Mouse (Mus musculus): ENCODE measurements at regions not wholly inside any gene's neighbourhood (a gene's known extent, or its start where the extent isn't known, plus 50 kb on each side); places are given as distances from the start of the nearest gene placed in this dataset.

DNA sequence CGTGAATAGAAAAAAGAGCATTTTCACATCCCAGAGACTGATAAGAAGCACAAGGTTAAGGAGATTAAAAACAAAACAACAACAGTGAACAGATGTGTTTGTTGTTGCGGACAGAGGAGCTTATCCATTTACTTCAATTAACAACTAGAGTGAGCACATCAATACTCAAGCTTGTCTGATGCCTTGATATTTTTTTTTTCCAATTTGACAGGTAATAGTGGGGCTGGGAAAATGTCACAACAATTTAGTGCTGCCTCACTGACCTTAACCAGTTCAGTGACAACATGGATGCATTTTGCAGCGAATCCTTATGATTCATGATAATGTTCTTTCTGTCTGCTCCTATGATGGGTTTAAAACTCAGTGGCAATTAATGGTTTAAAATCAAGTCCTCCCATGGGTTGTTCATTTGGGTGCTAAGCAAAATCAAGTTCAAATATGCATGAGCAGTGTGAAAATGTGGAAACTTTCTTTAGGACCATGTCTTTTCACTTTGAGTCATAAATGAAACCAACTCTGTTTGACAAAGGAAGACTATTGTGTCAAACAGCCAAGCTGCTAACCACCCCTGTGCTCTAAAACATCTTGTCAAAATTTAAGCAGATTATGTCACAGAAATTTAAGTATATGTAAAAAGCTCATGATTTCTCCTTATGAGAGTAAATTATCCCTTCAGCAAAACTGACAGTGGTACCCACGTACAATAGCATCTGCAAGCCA is 641.0 kb downstream of the Car8 start:
- ATAC-seq (ENCODE audit: low read depth): no peak
- 54% methylated on average over 4 of the region's 4 CpGs for WGBS (ENCODE audit: insufficient replicate concordance)
- Histone ChIP-seq H3K4me3 (ENCODE audit: low read depth, low read length) (no peak overlapping the region), H3K9ac (ENCODE audit: low read depth, low read length) (no peak overlapping the region), H3K27me3 (ENCODE audit: control insufficient read depth, insufficient read depth, low read depth, low read length) (no peaks in the 10 kb centered on the region), H3K4me2 (ENCODE audit: low read depth, low read length) (no peak overlapping the region), H3K4me1 (ENCODE audit: control insufficient read depth, low read depth, low read length) (no peaks in the 10 kb centered on the region), H3K9me3 (replicated peaks; ENCODE audit: control insufficient read depth, low read length) (no peaks in the 10 kb centered on the region), H3K27ac (ENCODE audit: low read length) (no peak overlapping the region), H3K36me3 (ENCODE audit: control insufficient read depth, insufficient read depth) (no peaks in the 10 kb centered on the region)

DNA sequence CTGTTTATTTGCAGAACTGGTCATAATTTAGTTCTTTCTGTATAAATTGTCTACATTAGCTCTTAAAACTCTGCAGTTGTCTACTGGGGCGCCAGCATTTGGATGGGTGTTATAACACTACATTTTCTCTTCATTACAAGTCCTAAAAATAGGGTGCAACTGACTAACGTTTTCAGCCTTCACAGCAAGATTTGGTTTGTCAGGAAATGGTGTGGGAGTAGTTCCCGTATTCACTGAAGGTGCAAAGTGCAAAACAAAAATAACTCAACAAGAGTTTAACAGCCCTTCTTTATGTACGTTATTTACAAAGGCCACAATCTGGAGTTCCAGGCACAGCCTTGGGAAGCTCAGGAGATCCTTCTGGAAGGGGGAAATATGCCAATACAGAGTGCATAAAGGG is 642.7 kb downstream of the Car8 start:
- no peak overlapping the region for H3K4me2 ChIP-seq (ENCODE audit: low read depth, low read length)
- no peaks in the 10 kb centered on the region for H3K27me3 ChIP-seq (ENCODE audit: control insufficient read depth, insufficient read depth, low read depth, low read length)
- H3K4me3 ChIP-seq (ENCODE audit: low read depth, low read length): no peak overlapping the region
- no peaks in the 10 kb centered on the region for H3K4me1 ChIP-seq (ENCODE audit: control insufficient read depth, low read depth, low read length)
- H3K9me3 ChIP-seq (replicated peaks; ENCODE audit: control insufficient read depth, low read length): no peaks in the 10 kb centered on the region
- WGBS (ENCODE audit: insufficient replicate concordance): 12% methylated on average over 4 of the region's 4 CpGs
- H3K9ac ChIP-seq (ENCODE audit: low read depth, low read length): no peak overlapping the region
- no peak overlapping the region for H3K27ac ChIP-seq (ENCODE audit: low read length)
- H3K36me3 ChIP-seq (ENCODE audit: control insufficient read depth, insufficient read depth): no peaks in the 10 kb centered on the region
- no peak for ATAC-seq (ENCODE audit: low read depth)

DNA sequence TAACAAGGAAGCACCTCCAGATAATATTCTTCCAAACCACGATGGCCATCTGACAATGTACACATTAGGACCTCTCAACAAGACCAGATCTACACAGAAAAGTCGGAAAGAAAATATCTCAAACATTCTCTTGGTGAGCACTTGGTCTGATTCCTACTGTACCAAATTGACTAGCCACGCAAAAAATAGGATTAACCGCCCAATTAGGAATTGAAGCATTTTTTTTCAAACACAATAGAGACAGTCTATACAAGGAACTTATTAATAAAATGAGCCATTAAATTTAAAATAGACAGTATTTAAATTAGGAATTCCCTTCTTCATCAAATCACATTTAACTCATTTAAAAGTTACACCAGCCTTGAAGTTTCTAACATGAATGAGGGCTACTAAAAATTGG is 655.0 kb downstream of the Car8 start:
- no peaks in the 10 kb centered on the region for H3K27me3 ChIP-seq (ENCODE audit: control insufficient read depth, insufficient read depth, low read depth, low read length)
- no peak overlapping the region for H3K4me3 ChIP-seq (ENCODE audit: low read depth, low read length)
- H3K27ac ChIP-seq (ENCODE audit: low read length): no peak overlapping the region
- H3K9ac ChIP-seq (ENCODE audit: low read depth, low read length): no peak overlapping the region
- no peaks in the 10 kb centered on the region for H3K9me3 ChIP-seq (replicated peaks; ENCODE audit: control insufficient read depth, low read length)
- no peaks in the 10 kb centered on the region for H3K36me3 ChIP-seq (ENCODE audit: control insufficient read depth, insufficient read depth)
- WGBS (ENCODE audit: insufficient replicate concordance): 59% methylated on average over 4 of the region's 4 CpGs
- H3K4me1 ChIP-seq (ENCODE audit: control insufficient read depth, low read depth, low read length): no peaks in the 10 kb centered on the region
- H3K4me2 ChIP-seq (ENCODE audit: low read depth, low read length): no peak overlapping the region
- ATAC-seq (ENCODE audit: low read depth): no peak

DNA sequence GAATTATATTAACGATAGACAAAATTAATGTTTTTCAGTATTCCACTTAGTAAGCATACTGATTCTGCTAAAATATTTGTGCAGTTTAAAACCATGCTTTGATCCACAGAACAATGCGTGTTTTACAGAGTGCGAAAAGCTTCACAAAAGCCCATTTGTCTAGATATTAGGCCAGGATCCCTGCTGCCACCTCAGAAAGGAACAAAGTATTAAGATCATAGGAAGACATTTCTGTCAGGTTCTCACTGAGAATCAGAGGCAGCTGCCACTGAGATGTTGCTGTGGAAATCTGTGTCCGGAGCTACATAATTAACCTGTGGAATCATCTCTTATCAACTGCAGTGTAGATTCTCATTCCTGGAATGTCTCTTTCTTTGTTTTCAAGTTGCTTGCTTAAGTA is 656.9 kb downstream of the Car8 start:
- Histone ChIP-seq H3K9ac (ENCODE audit: low read depth, low read length) (no peak overlapping the region), H3K9me3 (replicated peaks; ENCODE audit: control insufficient read depth, low read length) (no peaks in the 10 kb centered on the region), H3K36me3 (ENCODE audit: control insufficient read depth, insufficient read depth) (no peaks in the 10 kb centered on the region), H3K4me1 (ENCODE audit: control insufficient read depth, low read depth, low read length) (no peaks in the 10 kb centered on the region), H3K27ac (ENCODE audit: low read length) (no peak overlapping the region), H3K27me3 (ENCODE audit: control insufficient read depth, insufficient read depth, low read depth, low read length) (no peaks in the 10 kb centered on the region), H3K4me3 (ENCODE audit: low read depth, low read length) (no peak overlapping the region), H3K4me2 (ENCODE audit: low read depth, low read length) (no peak overlapping the region)
- 68% methylated on average over 4 of the region's 4 CpGs for WGBS (ENCODE audit: insufficient replicate concordance)
- ATAC-seq (ENCODE audit: low read depth): no peak

DNA sequence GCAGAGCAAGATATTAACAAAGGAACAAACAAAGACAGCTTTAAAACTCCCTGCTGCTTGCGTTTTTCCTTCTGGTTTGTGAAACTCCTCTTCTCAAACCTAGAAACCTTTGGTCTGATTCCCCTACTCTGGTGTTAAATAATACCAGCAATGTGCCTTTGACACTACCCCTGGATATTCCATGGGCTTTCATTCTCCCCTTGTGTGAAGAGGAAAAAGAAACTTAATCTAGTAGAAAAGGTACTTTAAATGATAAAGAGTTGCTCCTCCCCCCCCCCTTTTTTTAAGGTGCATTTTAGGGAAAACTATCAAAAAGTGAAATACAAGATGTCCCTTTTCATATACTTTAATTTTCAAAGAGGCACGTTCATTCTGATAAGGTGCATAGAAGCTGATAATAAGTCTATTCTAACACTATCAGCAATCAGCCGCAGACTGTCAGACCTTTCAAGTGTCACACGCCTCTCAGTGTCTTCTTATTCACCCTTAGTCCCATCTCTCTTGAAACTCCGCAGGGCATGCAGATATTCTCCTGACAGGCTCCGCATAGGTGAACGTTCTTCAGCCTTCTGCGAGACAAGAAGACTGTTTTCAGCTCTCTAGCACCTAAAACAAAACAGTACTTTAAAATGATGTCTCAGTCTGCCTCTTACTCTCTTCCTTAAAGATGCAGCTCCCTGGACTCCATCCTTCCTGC is 657.5 kb downstream of the Car8 start:
- ATAC-seq (ENCODE audit: low read depth): no peak
- H3K27ac ChIP-seq (ENCODE audit: low read length): no peak overlapping the region
- no peak overlapping the region for H3K4me2 ChIP-seq (ENCODE audit: low read depth, low read length)
- no peak overlapping the region for H3K9ac ChIP-seq (ENCODE audit: low read depth, low read length)
- H3K4me1 ChIP-seq (ENCODE audit: control insufficient read depth, low read depth, low read length): no peaks in the 10 kb centered on the region
- H3K36me3 ChIP-seq (ENCODE audit: control insufficient read depth, insufficient read depth): no peaks in the 10 kb centered on the region
- H3K4me3 ChIP-seq (ENCODE audit: low read depth, low read length): no peak overlapping the region
- H3K27me3 ChIP-seq (ENCODE audit: control insufficient read depth, insufficient read depth, low read depth, low read length): no peaks in the 10 kb centered on the region
- WGBS (ENCODE audit: insufficient replicate concordance): 44% methylated on average over 8 of the region's 8 CpGs
- no peaks in the 10 kb centered on the region for H3K9me3 ChIP-seq (replicated peaks; ENCODE audit: control insufficient read depth, low read length)

DNA sequence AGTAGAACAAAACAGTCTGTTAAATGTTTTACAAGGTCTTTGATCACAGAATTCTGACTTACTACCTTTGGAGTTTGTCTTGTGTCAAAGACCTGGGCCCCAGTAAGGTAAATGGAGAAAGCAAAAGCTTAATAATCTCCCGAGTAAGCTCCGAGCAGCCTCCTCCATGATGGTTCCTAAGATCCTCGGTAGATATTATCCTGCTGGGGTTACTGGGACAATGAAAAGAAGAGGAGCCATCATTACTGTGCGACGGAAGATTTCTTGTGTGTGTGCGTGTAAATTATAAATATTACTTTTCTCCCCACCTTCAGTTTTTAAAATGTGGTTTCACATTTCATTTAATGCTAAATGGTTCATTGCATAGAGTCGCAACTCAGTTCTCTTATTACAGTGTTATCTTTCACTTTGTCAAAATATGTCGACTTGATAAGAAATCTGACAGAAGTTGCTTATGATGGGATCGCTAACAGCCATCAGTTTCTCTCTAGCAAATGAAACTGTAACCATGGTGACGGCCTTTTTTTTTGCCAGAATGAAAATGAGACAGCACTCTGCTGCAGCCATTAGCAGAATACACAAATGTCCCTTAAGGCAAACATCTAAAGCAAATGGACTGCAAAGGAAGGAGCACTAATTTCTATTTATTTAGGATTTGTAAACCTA is 658.2 kb downstream of the Car8 start:
- Histone ChIP-seq H3K9ac (ENCODE audit: low read depth, low read length) (no peak overlapping the region), H3K36me3 (ENCODE audit: control insufficient read depth, insufficient read depth) (no peaks in the 10 kb centered on the region), H3K9me3 (replicated peaks; ENCODE audit: control insufficient read depth, low read length) (no peaks in the 10 kb centered on the region), H3K4me2 (ENCODE audit: low read depth, low read length) (no peak overlapping the region), H3K4me1 (ENCODE audit: control insufficient read depth, low read depth, low read length) (no peaks in the 10 kb centered on the region), H3K4me3 (ENCODE audit: low read depth, low read length) (no peak overlapping the region), H3K27me3 (ENCODE audit: control insufficient read depth, insufficient read depth, low read depth, low read length) (no peaks in the 10 kb centered on the region), H3K27ac (ENCODE audit: low read length) (no peak overlapping the region)
- WGBS (ENCODE audit: insufficient replicate concordance): 61% methylated on average over 10 of the region's 10 CpGs
- ATAC-seq (ENCODE audit: low read depth): no peak

DNA sequence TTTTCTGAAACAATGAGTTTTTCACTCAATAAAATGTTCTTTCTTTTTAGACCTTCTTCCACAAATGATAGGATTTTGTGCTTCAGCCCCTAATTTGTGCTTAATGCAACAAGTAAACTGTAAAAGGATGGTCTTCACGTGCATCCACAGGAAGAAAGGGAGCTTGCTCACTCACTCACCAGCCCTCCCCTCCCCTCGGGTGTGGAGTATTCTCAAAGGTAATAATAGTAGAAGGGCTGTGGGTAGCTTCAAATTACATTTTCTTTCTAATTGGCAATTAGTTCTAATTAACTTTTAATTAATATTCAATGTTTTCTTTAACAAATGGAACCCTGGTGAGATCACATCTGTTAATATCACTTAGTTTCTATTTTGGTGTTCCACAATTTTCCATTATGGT is 664.8 kb downstream of the Car8 start:
- Histone ChIP-seq H3K36me3 (ENCODE audit: control insufficient read depth, insufficient read depth) (no peaks in the 10 kb centered on the region), H3K27ac (ENCODE audit: low read length) (no peak overlapping the region), H3K4me2 (ENCODE audit: low read depth, low read length) (no peak overlapping the region), H3K9ac (ENCODE audit: low read depth, low read length) (no peak overlapping the region), H3K4me1 (ENCODE audit: control insufficient read depth, low read depth, low read length) (no peaks in the 10 kb centered on the region), H3K27me3 (ENCODE audit: control insufficient read depth, insufficient read depth, low read depth, low read length) (no peaks in the 10 kb centered on the region), H3K4me3 (ENCODE audit: low read depth, low read length) (no peak overlapping the region), H3K9me3 (replicated peaks; ENCODE audit: control insufficient read depth, low read length) (no peaks in the 10 kb centered on the region)
- 52% methylated on average over 2 of the region's 2 CpGs for WGBS (ENCODE audit: insufficient replicate concordance)
- ATAC-seq (ENCODE audit: low read depth): no peak

DNA sequence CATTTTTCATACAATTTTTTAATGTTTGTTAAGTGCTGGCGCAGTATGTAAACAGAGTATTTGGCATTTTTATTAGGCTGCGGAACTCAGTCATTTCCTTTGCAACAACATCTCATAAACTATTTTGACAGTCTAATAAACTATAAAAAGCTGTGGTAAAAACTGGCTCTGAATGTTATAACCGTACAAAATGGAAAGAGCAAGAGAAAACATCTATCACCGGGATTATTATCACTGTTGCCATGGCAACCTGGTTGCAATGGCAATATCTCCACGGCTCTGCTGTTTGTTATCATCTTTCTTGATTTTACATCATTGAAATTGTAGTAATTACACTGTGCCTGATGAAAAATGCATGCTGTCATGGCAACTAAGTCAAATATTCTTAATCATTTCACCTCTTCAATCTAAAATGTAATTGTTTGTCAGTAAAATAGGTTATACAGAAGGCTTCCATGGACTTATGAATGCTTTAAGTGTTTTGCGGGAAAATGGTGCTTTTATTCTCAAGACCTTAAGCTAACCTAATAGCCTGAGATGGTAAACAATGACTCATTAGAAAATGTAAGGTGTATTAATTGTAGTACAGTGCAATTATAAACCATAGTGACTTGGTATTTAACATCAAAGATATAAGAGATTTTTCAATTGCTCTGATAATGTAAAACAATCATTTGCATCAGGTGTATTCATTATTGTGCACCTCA is 671.0 kb downstream of the Car8 start:
- H3K9me3 ChIP-seq (replicated peaks; ENCODE audit: control insufficient read depth, low read length): no peaks in the 10 kb centered on the region
- H3K4me1 ChIP-seq (ENCODE audit: control insufficient read depth, low read depth, low read length): no peaks in the 10 kb centered on the region
- H3K9ac ChIP-seq (ENCODE audit: low read depth, low read length): no peak overlapping the region
- no peak overlapping the region for H3K4me3 ChIP-seq (ENCODE audit: low read depth, low read length)
- ATAC-seq (ENCODE audit: low read depth): no peak
- no peaks in the 10 kb centered on the region for H3K36me3 ChIP-seq (ENCODE audit: control insufficient read depth, insufficient read depth)
- 63% methylated on average over 6 of the region's 6 CpGs for WGBS (ENCODE audit: insufficient replicate concordance)
- no peak overlapping the region for H3K4me2 ChIP-seq (ENCODE audit: low read depth, low read length)
- H3K27ac ChIP-seq (ENCODE audit: low read length): no peak overlapping the region
- no peaks in the 10 kb centered on the region for H3K27me3 ChIP-seq (ENCODE audit: control insufficient read depth, insufficient read depth, low read depth, low read length)

Data from liver, embryonic 16.5 days (tissue).